Mouse (Mus musculus): ENCODE data around the gene Rps3a1.

The Rps3a1 gene

DNA sequence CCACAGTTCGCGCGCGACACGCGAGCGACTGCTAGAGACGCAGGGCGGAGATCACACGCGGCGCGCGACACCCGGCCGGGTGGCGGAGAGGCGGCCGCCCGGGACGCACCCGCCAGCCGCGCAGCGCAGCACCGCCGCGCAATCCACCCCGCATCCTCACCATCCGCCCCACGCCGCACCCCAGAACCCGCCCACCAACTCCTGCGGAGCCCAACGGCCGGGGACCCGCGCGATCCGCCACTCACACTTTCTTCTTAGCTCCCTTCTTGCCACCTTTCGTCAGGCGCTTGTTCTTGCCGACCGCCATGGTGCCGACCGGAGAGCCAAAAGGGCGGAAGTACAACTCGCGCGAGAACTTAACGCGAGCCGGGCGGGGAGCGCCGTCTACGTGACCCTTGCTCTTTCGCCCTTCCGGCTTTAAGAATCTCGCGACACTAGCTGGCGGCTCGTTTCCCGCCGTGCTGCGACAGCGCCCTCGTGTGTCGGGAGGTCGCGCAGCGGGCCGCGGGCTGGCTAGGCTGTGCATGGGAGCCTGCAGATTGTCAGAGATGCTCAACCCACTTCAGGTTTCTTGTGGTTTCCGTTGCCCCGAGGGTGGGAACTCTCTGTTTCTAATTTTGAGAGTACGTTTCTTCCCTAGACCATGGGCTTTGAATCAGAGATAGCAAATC is at the start of gene Rps3a1:
Gene Rps3a1 (minus strand): TSS at position 440 of the 671 bp plus-strand sequence.
- DNase-seq: peak; percentile 100

DNA sequence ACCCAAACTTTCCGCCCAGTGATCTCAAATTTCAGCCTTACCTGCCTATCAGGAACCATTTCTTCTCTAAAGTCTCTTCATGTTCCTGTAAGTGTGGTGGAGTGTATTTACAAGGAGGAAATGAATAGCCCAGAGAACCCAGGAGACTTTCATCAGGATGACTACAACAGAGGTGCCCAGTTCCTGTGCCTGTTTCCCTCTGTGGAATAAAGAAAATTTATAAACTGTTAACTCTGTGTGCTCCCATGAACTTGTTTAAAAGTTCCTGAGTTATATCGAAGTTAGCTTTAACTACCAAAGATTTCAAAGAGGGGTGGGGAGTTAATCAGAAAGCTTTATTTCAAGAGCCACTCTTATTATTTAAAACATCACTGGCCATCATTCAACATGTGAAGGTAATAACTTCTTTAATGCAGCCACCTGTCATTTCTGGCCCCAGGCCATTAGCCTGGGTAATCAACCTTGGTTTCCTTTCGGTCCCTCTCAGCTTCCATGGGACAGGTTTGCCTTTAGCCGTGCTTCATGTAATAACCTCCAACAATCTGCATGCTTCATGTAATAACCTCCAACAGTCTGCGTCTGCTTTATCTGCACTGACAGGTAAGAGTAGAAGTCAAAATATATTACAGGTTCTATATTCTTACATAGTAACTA is 45.4 kb upstream of the Rps3a1 start:
- DNase-seq: peak in 1 of 2 experiments; percentile 36

DNA sequence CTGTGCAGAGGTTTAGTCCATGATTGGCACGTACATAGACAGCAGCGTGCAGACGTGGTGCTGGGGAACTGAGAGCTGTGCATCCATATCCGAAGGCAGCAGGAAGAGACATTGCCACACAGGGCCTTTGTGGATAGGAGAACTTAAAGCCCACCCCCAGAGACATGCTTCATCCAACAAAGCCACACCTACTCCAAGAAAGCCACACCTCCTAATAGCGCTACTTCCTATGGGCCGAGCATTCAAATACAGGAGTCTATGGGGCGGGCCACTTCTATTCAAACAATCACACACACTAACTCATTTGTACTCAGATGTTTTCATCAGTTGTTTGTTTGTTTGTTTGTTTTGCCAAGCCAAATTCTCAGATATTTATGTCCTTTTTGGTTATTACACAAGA is 42.0 kb upstream of the Rps3a1 start:
- no peak for DNase-seq

DNA sequence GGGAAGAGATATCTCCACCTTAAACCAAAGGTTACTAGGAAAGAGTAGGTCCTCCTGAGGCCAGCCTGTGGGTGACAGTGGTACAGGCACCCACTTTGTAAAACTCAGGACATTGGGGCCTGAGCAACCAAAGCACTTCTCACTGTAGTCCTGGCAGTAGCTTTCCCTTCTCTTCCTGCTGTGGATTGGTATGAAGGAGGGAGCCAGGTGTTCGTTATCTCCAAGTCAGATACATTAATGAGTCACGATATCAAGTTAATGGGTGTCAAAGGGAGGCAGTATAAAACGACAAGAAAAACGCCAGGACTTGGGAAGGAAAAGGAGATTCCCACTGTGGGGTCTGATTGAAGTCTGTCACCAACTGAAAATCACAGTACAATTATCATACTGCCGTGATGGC is 38.6 kb upstream of the Rps3a1 start:
- no peak for DNase-seq

DNA sequence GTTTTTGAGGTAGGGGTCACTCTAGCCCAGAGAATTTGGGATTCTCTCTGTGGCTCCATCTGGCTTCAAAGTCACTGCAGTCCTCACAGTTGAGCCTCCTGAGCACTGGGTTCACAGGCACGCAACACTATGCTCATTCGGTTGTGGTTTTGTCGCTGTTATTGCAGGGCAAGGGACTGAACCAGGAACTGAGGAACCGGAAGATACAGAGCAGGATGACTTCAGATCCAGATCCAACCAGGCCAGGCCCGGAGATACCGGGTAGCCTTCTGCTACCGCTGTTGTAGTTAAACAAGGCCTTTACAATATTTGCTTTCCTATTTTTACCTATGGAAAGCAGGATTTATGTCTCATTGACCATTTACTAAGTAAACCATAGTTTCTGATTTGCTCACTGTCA is 37.2 kb upstream of the Rps3a1 start:
- no peak for DNase-seq

DNA sequence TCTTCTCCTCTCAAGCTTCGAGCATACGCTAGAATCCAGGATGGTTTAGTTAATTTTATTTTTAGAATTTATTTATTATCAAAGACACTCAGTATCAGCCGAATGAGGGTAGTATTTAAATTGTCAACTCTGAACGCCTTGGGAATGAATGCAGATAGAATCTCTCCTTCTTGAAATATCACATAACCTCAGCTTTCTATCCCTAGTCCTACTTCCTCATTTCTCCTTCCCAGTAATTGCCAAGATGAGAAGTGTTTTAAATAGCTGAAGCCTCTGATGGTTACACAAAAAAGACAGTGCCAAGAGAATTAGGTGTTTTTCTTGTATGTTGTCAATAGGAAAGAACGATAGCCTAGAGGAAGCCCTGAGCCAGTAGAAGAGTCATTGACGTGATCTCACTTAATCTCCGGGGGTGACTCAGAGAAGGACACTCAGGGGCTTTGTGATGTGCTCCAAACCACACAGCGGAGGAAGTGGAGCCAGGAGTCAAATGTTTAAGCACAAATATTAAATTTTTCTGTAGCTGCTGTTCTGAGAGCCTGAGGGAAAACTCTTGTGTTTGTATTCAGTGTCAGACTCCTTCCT is 26.4 kb upstream of the Rps3a1 start:
- no peak for DNase-seq

DNA sequence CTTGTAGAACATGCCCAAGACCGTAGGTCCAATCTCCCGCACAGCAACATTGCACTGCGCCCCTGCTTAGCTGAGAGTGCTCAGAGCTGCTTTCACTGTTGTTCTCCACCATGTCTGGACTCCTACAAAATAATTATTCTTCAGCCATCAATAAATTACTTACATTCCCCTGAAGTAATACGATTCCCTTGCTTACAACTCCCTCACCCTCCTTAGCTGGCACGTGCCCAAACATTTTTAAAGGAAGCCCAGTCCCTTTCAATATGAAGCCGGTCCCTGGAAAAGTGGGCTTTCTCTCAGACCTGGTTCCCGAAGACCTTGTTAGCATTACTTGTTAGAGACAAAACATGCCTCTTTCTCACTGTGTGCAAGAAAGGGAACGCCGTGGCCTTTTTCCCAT is 7.0 kb upstream of the Rps3a1 start:
- DNase-seq: no peak

DNA sequence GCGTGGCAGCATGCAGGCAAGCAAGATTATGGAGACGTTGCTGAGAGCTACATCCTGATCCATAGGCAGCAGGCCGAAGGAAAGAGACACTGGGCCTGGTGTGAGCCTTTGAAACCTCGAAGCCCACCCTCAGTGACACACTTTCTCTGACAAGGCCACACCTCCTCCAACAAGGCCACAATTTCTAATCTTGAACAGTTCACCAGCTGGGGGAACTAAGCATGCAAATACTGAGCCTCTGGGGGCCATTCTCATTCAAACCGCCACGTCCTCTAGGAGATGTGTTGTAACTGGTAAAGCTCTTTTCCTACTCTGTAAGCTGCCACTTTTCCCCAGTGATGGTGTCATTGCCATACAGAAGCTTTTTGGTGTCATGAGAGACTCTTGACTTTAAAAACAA is 6.6 kb upstream of the Rps3a1 start:
- DNase-seq: no peak

DNA sequence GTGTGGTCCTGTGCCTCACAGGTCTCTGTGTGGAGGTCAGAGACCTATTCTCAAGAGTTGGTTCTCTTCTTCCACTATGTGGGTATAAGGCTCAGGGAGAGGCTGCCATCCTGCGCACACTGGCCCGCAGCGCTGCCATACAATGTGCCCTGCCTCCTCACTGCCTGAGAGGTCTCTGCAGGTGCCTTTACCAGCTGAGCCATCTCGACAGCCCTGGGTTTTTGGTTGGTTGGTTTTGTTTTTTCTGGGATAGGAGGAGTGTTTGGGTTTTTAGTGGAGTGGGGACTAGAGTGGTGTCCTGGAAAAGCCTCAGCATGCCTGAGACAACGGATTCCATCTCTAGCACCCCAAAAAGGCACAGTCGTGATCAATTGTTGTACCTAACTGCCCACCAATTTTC is 841 bp upstream of the Rps3a1 start:
- no peak for DNase-seq

DNA sequence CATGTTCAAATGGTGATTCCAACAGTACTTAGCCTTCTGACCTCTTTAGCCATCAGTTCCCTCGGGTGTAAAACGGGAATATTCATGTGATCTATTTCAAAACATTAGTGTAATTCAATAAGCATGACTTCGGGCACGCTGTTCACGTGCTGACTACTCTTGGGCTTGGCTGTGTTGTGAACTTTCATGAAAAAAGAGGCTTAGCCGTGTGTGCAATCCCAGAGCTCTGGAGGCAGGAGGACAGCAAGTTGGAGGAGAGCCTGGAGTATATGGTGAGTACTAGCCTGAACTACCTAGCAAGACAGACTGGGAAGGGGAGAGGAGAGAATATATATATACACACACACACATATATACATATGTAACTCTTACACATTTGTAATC is 424 bp upstream of the Rps3a1 start:
- no peak for DNase-seq

DNA sequence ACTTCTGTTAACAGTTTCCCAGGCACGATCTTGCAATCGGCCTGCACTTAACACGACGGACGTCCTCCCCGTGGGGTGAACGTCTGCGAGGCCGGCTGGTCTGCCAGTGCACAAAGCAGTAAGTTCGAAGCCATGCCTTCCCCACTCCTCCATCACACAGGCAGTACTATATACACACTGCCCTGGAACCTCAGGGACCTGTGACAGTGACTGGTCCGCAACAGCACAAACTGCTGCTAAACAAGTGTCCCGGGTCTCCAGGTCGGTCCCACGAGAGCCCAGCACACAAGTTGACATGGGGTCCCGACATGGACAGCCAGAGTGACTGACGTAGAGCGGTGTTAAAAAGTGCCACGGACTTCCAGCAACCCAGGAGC is 628 bp downstream of the Rps3a1 start:
- peak in 1 of 2 experiments; percentile 40 for DNase-seq

DNA sequence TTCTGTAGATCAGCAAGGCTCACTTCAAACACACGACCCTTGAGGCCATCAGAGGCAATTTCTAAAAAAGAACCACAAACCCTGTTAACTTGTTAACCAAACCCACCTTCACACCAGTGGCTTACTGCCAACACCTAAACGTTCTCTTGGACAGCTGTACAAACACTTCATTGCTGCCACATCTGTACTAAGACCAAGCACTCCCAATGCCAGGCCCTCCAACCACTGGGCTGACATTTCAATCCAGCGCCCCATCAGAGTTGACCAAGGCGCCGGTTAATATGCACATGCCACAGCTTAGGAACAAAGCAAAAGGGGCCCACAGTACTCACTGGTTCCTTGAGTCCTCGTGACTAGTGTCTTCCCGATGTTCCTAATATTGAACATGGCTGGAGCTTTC is 1.1 kb downstream of the Rps3a1 start:
- DNase-seq: no peak

DNA sequence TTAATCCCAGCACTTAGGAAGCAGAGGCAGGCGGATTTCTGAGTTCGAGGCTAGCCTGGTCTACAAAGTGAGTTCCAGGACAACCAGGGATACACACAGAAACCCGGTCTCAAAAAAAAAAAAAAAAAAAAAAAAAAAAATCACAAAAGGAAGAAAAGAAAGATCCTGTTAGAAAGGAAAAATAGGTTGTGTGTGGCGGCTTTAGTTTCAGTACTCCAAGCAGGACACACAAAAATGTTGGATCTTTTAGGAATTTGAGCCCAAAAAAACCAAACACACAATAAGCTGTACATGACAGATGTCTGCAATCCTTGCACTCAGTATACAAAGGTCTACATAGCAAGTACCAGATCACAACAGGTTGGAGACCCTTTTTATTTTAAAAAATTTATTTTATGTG is 2.8 kb downstream of the Rps3a1 start:
- DNase-seq: no peak

DNA sequence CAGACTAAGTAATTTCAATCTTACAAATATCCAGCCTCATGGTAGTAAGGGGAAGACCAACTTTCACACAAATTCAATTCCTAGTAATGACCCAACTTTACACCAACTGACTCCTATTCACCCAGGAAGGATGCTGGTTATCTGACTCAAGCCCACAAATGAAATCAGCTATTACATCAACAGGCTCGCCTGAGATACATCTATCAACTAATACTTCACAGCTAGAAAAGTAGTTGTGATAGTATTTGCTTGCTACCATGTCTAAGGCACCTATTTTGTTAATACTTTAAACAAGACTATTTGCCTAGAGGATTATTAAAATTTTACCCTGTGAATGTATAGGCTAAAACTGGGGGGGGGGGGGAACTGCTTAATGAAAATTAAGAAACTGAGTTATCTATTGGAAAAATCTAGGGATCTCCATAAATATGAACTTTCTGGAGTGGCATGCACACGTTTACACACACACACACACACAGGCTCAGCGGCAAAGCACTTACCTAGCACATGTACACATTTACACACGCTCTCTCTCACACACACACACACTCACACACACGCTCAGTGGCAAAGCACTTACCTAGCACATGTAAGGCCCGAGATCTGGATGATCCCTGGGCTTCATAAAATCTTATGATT is 5.4 kb downstream of the Rps3a1 start:
- no peak for DNase-seq

DNA sequence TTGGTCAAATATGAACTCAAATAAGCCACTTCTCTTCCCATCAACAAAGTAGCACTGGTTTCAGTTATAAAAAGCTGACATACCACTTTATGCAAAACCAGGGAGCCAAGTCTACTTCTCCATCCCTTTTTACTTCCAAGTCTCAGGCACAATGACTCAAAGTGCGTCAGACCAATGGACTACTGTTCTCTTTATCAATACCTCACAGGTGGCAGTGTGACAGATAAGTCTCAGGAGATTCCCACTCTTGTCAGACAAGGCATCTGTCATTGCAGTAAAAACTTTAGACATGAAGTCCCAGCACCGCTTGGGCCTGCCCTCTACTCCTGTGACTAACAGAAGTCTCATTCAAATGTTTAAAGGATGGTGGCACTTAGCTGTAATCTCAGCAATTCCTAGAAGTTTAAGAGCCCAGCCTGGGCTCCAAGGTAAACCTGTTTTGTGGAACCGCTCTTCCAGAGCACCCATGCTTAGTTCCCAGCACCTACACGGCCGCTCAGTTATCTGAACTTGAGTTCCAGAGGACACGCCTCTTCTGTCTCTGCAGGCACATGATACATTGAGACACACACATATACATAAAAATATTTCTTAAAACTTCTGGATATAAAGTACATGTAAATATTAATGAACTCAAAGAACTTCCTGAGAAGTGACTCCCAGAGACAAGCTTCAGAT is 6.5 kb downstream of the Rps3a1 start:
- DNase-seq: no peak

DNA sequence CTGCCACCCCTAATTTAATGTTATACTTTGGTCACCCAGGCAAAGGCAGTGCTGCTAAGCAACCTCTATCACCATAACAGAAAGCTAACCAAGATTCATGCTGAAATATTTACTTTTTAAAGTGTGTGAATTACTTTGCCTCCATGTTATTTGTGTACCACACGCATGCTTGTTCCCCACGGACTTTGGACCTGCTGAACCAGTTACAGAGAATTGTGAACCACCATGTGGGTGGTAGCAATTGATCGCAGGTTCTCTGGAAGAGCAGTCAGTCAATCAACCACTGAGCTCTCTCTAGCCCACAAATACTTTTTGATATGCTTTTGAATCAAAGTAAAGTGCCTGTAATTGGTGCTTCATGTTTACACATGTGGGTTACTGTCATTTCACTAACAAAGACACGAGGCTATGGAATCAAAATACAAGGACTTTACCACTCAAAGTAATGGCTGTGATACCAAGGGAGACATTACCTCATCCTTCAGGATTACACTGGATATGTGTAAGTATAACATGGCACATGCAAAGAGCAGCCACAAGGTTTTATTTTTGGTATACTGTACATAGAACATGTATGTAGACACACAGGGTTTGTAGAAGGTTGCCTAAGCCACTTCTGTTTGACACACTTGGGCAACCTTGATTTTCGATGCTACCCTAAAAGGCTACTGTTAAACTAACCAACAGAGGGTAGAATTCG is 7.4 kb downstream of the Rps3a1 start:
- no peak for DNase-seq

DNA sequence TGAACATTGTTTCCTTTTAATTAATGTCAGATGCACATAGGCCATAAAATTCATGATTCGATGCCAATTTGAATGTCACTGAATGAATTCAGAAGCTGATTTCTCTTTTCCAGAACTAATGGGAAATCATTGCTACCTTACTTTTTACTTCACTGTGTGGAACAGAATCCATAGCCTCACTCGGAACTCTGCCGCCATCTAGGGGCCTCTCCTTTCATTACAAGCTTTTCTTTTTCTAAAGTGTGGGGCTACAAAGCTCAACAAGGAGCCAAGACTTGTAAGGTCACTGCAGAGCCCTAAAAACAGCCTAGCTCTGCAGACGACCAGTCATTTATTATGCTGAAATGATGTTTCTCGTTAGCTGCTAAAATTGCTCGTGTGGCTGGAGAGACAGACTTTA is 12.7 kb downstream of the Rps3a1 start:
- peak; percentile 64 to 83 for DNase-seq

DNA sequence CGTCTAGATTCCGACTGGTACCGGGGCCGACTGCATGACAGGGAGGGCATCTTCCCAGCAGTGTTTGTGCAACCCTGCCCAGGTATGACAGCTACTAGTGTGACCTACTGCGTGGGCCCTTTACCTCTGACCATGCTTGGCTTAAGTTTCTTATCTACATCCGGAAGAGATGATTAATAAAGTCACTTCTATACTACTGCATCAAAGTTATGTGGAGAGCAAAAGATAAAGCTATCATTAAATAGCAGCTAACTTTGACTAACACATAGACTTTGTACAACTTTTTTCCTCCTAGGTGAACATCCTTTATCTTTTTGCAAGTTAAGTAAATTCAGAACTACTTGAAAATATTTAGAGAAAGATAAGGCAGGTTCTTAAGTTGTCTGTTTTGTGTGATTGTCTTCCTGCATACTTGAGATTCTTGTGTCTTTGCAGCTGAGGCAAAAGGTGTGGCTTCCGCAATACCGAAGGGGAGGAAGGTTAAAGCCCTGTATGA is 19.2 kb downstream of the Rps3a1 start:
- no peak for DNase-seq

DNA sequence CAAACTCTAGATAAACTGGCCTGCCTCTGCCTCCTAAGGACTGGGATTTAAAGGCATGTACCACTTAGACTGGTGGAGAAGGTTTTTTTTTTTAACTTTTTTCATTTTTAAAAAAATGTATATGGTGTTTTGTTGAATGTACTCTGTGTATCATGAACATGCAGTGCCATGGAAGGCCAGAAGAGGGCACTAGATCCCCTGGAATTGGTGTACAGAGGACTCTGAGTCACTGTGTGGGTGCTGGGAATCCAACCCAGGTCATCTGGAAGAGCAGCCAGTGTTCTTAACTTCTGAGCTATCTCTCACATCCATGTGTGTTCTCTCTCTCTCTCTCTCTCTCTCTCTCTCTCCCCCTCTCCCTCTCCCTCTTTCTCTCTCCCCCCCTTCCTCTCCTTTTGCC is 20.3 kb downstream of the Rps3a1 start:
- DNase-seq: no peak

DNA sequence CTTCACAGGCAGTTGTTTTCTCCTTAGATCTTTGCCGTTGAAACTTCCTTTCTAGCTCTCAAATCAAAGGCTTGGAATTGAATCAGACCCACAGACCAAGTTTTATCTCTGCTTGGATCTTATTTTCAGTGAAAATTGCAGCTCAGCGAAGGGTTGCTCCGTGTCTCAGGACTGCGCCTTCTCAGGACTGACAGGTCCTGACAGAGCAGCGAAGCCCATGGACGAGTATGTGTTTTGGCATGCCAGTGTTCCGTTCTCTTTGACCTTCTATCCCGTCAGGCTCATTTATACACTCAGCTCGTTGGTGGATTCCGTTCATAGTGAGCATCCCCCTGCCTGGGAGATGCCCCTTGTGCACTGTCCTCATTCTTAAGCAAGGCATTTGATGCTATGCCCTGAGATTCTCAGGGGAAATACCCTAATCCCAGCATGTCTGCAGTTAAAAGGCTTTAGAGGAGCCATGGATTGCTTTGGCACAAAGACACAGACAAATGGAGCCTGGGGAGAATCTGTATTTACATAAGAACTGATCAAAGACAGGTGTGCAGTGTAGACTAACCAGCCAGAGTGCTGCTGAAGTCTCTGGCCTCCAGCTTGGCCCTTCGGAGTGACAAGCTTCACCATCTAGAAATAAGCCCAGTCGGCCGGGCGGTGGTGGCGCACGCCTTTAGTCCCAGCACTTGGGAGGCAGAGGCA is 23.1 kb downstream of the Rps3a1 start:
- DNase-seq: no peak

DNA sequence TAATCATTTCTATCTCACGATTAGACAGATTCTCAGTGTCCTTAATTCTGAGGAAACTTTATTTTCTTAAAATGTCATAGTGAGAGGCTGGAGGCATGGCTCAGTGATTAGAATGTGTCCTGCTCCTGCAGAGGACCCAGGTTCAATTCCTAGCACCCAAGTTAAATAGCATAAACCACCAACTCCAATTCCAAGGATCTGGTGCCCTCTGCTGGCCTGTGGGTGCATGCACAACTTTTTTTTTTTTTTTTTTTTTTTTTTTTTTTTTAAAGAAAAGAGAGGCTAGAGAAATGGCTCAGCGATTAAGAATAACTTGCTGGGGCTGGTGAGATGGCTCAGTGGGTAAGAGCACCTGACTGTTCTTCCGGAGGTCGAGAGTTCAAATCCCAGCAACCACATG is 25.6 kb downstream of the Rps3a1 start:
- no peak for DNase-seq

Data from cerebellum, postnatal 25 days (tissue).